Mouse (Mus musculus): ENCODE measurements around the gene Tm4sf19. TPM values are rescaled to one million over a fixed set of nuclear protein-coding genes. Genes with fewer than 3 reads are reported as not detected.

Gene Tm4sf19
- polyA plus RNA-seq, 1 experiment = 0.83 TPM

- peaks cover 41% of the 10 kb centered on the region for H3K4me1 ChIP-seq
- no peaks in the 10 kb centered on the region for H3K27me3 ChIP-seq (replicated peaks)
- TF ChIP-seq FLI1 (IDR thresholded peaks at IDR 0.05; ENCODE audit: low read length) = no peak
- no peak for TF ChIP-seq GATA1 (IDR thresholded peaks at IDR 0.05; ENCODE audit: borderline replicate concordance, low read length)
- H3K9me3 ChIP-seq = no peaks in the 10 kb centered on the region
- peaks cover 25% of the 10 kb centered on the region for H3K36me3 ChIP-seq (replicated peaks; ENCODE audit: low read length)
- peak overlapping the region; percentile 42 for H3K4me3 ChIP-seq (replicated peaks)
Observed at GRCm38 (mm10) chr16:32395679-32396540, 4.4 kb upstream of the Tm4sf19 start.

DNA sequence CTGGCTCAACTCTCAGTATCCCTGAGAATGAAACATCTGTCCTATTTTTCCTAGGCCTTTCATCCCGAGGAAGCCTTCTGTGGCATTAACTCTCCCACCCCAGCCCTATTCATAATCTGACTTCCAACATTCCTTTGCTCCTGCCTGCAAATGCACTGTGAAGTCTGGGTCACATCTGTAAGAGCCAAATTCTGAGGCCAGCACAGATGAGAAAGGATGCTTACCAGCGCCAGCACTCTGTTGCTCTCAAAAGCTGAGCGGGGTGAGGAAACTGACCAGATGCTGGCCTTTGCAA, 3.8 kb upstream of the Tm4sf19 start:
- Histone ChIP-seq H3K4me3 (replicated peaks) (no peak overlapping the region), H3K27me3 (replicated peaks) (no peaks in the 10 kb centered on the region), H3K4me1 (peaks cover 44% of the 10 kb centered on the region), H3K36me3 (replicated peaks; ENCODE audit: low read length) (peaks cover 25% of the 10 kb centered on the region), H3K9me3 (no peaks in the 10 kb centered on the region)
- TF ChIP-seq FLI1 (IDR thresholded peaks at IDR 0.05; ENCODE audit: low read length) (no peak), GATA1 (IDR thresholded peaks at IDR 0.05; ENCODE audit: borderline replicate concordance, low read length) (no peak)

- TF ChIP-seq GATA1 (IDR thresholded peaks at IDR 0.05; ENCODE audit: borderline replicate concordance, low read length) = no peak
- TF ChIP-seq FLI1 (IDR thresholded peaks at IDR 0.05; ENCODE audit: low read length) = no peak
- no peaks in the 10 kb centered on the region for H3K9me3 ChIP-seq
Observed at GRCm38 (mm10) chr16:32398206-32398605, 2.1 kb upstream of the Tm4sf19 start.

DNA sequence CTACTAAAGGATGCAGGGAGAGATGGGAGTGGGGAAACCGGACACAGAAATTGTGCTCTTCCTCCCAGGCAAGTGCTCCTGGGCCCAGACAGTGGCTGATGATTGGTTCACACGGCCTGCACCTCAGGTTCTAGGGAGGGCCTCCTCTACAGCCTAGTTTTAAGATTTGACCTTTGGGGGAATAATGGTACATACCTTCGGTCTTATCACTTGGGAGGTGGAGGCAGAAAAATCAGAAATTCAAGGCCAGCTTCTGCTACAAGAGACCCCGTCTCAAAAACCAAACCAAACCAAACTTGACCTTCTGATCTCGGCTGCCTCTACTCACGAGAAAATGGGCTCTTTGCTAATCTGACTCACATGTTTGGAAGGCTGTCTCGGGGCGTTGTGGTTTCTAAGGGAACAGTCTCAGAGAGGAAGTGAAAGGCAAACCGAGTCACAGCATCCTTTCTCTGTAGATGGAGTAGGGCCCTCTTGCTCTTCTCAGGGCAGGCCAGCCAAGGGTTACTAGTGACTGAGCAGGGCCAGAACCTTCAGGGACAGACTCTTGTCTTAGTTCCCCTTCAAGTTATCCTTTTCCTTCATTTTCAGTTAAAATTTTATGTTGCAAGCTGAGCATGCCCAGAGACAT, 1.1 kb downstream of the Tm4sf19 start:
- Histone ChIP-seq H3K27me3 (replicated peaks) (peaks cover 2% of the 10 kb centered on the region), H3K4me1 (peaks cover 48% of the 10 kb centered on the region), H3K4me3 (replicated peaks) (no peak overlapping the region), H3K9me3 (peaks cover 3% of the 10 kb centered on the region; the same call in 1 of the 2 replicates), H3K36me3 (replicated peaks; ENCODE audit: low read length) (peaks cover 15% of the 10 kb centered on the region)
- no peak for TF ChIP-seq GATA1 (IDR thresholded peaks at IDR 0.05; ENCODE audit: borderline replicate concordance, low read length)
- TF ChIP-seq FLI1 (IDR thresholded peaks at IDR 0.05; ENCODE audit: low read length) = no peak

More at GRCm38 (mm10) chr16:32398206-32398605, 2.1 kb upstream of the Tm4sf19 start:
- H3K27me3 ChIP-seq (replicated peaks) = no peaks in the 10 kb centered on the region
- peaks cover 11% of the 10 kb centered on the region for H3K36me3 ChIP-seq (replicated peaks; ENCODE audit: low read length)
- peaks cover 61% of the 10 kb centered on the region for H3K4me1 ChIP-seq
- H3K4me3 ChIP-seq (replicated peaks) = no peak overlapping the region

- TF ChIP-seq GATA1 (IDR thresholded peaks at IDR 0.05; ENCODE audit: borderline replicate concordance, low read length) = no peak
- TF ChIP-seq FLI1 (IDR thresholded peaks at IDR 0.05; ENCODE audit: low read length) = no peak
- Histone ChIP-seq H3K4me3 (replicated peaks) (no peak overlapping the region), H3K36me3 (replicated peaks; ENCODE audit: low read length) (peaks cover 15% of the 10 kb centered on the region), H3K9me3 (peaks cover 3% of the 10 kb centered on the region; the same call in 1 of the 2 replicates), H3K27me3 (replicated peaks) (peaks cover 6% of the 10 kb centered on the region), H3K4me1 (peaks cover 47% of the 10 kb centered on the region)
Observed at GRCm38 (mm10) chr16:32402818-32403217, 2.5 kb downstream of the Tm4sf19 start.

DNA sequence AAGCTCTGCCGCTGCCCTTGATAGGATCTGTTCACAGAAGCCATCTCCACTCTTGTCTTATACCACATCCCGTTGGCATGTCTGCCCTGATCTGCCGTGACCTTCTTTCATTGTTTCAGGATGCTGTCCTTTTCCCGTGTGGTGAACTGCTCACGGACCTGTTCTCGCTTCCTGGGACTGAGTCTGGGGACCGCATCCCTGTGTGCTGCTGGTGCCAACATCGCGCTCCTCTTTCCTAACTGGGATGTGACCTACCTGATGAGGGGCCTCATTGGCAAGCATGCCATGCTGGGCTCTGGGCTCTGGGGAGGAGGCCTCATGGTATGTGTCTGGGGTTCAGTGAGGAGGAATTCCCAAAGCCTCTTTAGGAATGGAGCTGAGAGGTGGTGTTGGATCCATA, 5.4 kb downstream of the Tm4sf19 start:
- Histone ChIP-seq H3K4me3 (replicated peaks) (no peak overlapping the region), H3K36me3 (replicated peaks; ENCODE audit: low read length) (peaks cover 15% of the 10 kb centered on the region), H3K27me3 (replicated peaks) (peaks cover 6% of the 10 kb centered on the region), H3K9me3 (peaks cover 3% of the 10 kb centered on the region; the same call in 1 of the 2 replicates), H3K4me1 (peaks cover 42% of the 10 kb centered on the region)
- no peak for TF ChIP-seq GATA1 (IDR thresholded peaks at IDR 0.05; ENCODE audit: borderline replicate concordance, low read length)
- TF ChIP-seq FLI1 (IDR thresholded peaks at IDR 0.05; ENCODE audit: low read length) = no peak

- TF ChIP-seq GATA1 (IDR thresholded peaks at IDR 0.05; ENCODE audit: borderline replicate concordance, low read length) (no peak), FLI1 (IDR thresholded peaks at IDR 0.05; ENCODE audit: low read length) (no peak)
- peaks cover 6% of the 10 kb centered on the region for H3K27me3 ChIP-seq (replicated peaks)
- peaks cover 32% of the 10 kb centered on the region for H3K4me1 ChIP-seq
- H3K4me3 ChIP-seq (replicated peaks) = no peak overlapping the region
- peaks cover 7% of the 10 kb centered on the region for H3K36me3 ChIP-seq (replicated peaks; ENCODE audit: low read length)
- peaks cover 3% of the 10 kb centered on the region; the same call in 1 of the 2 replicates for H3K9me3 ChIP-seq
Observed at GRCm38 (mm10) chr16:32406671-32407070, 6.4 kb downstream of the Tm4sf19 start.

- peaks cover 6% of the 10 kb centered on the region for H3K27me3 ChIP-seq (replicated peaks)
- TF ChIP-seq FLI1 (IDR thresholded peaks at IDR 0.05; ENCODE audit: low read length) (no peak), GATA1 (IDR thresholded peaks at IDR 0.05; ENCODE audit: borderline replicate concordance, low read length) (no peak)
Observed at GRCm38 (mm10) chr16:32407730-32408129, 7.4 kb downstream of the Tm4sf19 start.

GRCm38 (mm10) chr16:32417457-32417856, 17.2 kb downstream of the Tm4sf19 start:
- no peak overlapping the region for H3K4me3 ChIP-seq (replicated peaks)
- H3K36me3 ChIP-seq (replicated peaks; ENCODE audit: low read length) = peaks cover 31% of the 10 kb centered on the region
- H3K27me3 ChIP-seq (replicated peaks) = no peaks in the 10 kb centered on the region
- H3K4me1 ChIP-seq = peaks cover 47% of the 10 kb centered on the region
- H3K9me3 ChIP-seq = peaks cover 26% of the 10 kb centered on the region
- no peak for TF ChIP-seq GATA1 (IDR thresholded peaks at IDR 0.05; ENCODE audit: borderline replicate concordance, low read length)
- no peak for TF ChIP-seq FLI1 (IDR thresholded peaks at IDR 0.05; ENCODE audit: low read length)

More at GRCm38 (mm10) chr16:32407730-32408129, 7.4 kb downstream of the Tm4sf19 start:
- Histone ChIP-seq H3K4me3 (replicated peaks) (no peak overlapping the region), H3K4me1 (peaks cover 21% of the 10 kb centered on the region), H3K9me3 (peaks cover 3% of the 10 kb centered on the region; the same call in 1 of the 2 replicates), H3K36me3 (replicated peaks; ENCODE audit: low read length) (peaks cover 7% of the 10 kb centered on the region)

All from megakaryocyte, embryonic 14.5 days (primary cell).